Mouse (Mus musculus) left cerebral cortex, adult 2 months (tissue): ENCODE measurements at regions not wholly inside any gene's neighbourhood (a gene's known extent, or its start where the extent isn't known, plus 50 kb on each side); places are given as distances from the start of the nearest gene placed in this dataset.

Experiments used
- DNase-seq, 2 experiments: peaks; one replicate each; pipeline ENCODE4 v3.0.0; 2021 to 2022; ENCODE audit warnings: low spot score in 2 of 2, mixed read lengths in 1 of 2; ENCODE audit errors: extremely low spot score in 1 of 2
- H3K27ac ChIP-seq: fragments of 200-600 bp; 2 replicates; pipeline ENCODE4 v1.8.1; 2022
- H3K4me3 ChIP-seq: fragments of 200-600 bp; 2 replicates; pipeline ENCODE4 v1.8.1; 2022
- CTCF ChIP-seq: fragments of 200-600 bp; IDR thresholded peaks from 2 replicates; pipeline ENCODE4 v1.8.1; 2022; ENCODE audit warnings: antibody characterized with exemption, mild to moderate bottlenecking, moderate library complexity
- intact Hi-C: fragments of 180-260 bp; cut with DNase I; formaldehyde crosslinking; loops from one replicate; pipeline ENCODE4 v1.15.1; 2025

- TF ChIP-seq CTCF: no peak
- no peak for DNase-seq
- no peak overlapping the region for H3K4me3 ChIP-seq
- intact Hi-C loops: no loop called here
- no peak overlapping the region for H3K27ac ChIP-seq
Observed at GRCm38 (mm10) chr14:89242159-89242558, 771.0 kb upstream of the Pcdh20 start.

GRCm38 (mm10) chr14:89236501-89236900 lies 765.3 kb upstream of the Pcdh20 start:
- Histone ChIP-seq H3K27ac (no peak overlapping the region), H3K4me3 (no peak overlapping the region)
- no peak for TF ChIP-seq CTCF
- intact Hi-C loops: no loop called here
- no peak for DNase-seq

DNA sequence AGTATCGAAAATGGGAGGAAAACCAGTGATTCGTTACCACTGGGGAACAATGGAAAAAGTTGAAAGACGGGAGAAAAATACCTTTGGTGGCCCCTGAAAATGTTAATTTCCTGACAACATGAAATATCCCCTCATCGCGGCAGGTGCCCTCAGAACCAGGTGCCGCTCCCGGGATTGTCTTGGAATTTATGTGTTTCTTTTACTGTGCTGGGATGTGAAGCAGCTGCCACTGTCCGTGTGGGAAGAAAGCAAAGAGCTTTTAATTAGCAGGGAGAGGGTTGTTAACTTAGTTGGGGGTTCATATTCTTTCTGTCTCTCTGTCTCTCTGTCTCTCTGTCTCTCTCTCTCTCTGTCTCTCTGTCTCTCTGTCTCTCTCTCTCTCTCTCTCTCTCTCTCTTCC lies 759.3 kb upstream of the Pcdh20 start:
- TF ChIP-seq CTCF: no peak
- H3K27ac ChIP-seq: no peak overlapping the region
- no peak overlapping the region for H3K4me3 ChIP-seq
- intact Hi-C loops: no loop called here
- no peak for DNase-seq

- no peak overlapping the region for H3K4me3 ChIP-seq
- intact Hi-C loops: no loop called here
- no peak for TF ChIP-seq CTCF
- no peak overlapping the region for H3K27ac ChIP-seq
- DNase-seq: no peak
Observed at GRCm38 (mm10) chr14:89217390-89217789, 746.2 kb upstream of the Pcdh20 start.

- DNase-seq: no peak
- intact Hi-C loops: loop anchor here (2.0 kb wide), 1 partner anchor 147 kb away; no protein-coding TSS in a partner anchor
- no peak overlapping the region for H3K4me3 ChIP-seq
- H3K27ac ChIP-seq: no peak overlapping the region
- peak; percentile 69 for TF ChIP-seq CTCF
Observed at GRCm38 (mm10) chr14:89181386-89181979, 710.3 kb upstream of the Pcdh20 start.

DNA sequence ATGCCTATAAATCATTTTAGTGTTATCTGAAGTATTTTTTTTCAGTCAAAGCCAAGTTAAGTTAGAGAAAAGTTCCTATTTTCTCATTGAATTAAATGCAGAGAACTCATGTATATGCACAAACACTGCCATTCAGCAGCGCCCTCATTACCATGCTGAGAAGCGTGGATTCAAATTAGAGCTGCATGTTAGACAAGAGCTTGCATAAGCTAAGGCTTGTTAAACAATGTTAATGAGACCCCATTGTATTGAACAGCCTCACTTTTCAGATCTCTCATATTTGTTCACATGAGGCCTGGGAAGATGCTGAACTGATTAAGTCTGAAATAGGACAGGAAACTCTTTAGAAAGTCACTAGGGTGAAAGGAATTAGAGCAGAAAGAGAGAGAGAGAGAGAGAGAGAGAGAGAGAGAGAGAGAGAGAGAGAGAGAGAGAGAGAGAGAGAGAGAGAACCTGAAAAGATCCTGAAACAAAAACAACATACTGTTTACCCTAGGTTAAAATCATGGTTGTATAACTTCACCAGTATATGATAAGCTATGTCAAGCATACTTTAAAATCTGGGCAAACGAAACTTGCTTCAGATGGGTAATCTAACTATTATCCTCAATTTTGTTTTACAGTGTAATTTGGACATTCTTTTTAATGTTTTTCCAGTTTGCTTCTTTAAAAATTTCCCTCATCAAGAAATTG lies 671.9 kb upstream of the Pcdh20 start:
- intact Hi-C loops: no loop called here
- no peak for DNase-seq
- no peak overlapping the region for H3K27ac ChIP-seq
- TF ChIP-seq CTCF: no peak
- no peak overlapping the region for H3K4me3 ChIP-seq

DNA sequence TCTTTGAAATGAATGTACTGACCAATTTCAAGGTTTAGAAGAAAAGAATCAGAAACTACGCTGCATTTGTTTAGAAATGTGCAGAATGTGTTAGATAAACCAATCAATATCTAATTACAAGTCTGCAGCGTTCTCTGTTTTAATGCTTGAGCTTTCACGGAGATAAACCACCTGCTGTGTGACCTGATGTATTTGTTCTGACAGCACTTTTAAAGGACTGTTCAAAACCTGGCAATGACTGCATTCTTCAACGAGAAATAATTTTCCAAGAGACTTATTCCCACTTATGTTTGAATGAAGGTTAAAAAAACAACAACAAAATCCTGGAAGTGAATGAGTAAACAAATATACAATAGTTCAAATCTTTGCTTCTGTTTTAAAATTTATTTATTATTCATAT lies 628.1 kb upstream of the Pcdh20 start:
- TF ChIP-seq CTCF: no peak
- H3K27ac ChIP-seq: no peak overlapping the region
- no peak for DNase-seq
- no peak overlapping the region for H3K4me3 ChIP-seq
- intact Hi-C loops: no loop called here

DNA sequence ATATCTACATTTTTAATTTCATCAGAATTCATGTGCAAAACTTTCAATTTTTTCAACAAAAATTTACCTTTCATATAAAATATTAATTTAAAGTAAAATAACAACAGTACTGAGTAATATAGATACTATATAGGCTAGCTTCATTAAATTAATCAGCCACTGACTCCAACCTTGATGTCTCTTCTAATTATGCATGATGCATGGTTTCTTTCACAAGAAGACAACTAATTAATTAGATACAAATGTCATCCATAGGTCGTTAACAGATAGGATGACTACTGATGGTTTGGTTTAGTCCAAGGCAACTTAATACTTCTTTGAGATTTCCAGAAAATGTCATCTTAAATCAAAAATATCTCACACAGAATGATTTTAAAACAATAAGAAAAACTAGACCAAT lies 618.5 kb upstream of the Pcdh20 start:
- no peak for DNase-seq
- intact Hi-C loops: no loop called here
- Histone ChIP-seq H3K4me3 (no peak overlapping the region), H3K27ac (no peak overlapping the region)
- TF ChIP-seq CTCF: no peak

- intact Hi-C loops: no loop called here
- TF ChIP-seq CTCF: no peak
- peak overlapping the region; percentile 16; the same call in 1 of the 2 replicates for H3K27ac ChIP-seq
- DNase-seq: no peak
- no peak overlapping the region for H3K4me3 ChIP-seq
Observed at GRCm38 (mm10) chr14:89076014-89076413, 604.8 kb upstream of the Pcdh20 start.

DNA sequence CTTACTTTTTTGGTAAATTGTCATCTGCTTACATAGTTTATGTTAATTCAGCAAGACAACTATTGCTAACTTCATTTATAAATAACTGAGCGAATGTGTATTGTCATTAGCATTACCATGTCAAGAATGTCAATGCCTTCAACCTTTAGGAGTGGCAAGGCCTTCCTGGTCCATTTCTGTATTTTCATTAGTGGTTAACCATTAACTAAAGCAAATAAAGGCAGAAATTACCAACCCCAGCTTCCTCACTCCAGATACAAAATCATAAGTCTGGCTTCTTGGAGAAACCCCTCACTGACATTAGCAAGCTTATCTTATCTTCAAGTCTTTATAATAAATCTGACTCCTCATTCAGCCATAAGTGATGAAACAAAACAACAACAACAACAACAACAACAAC lies 592.8 kb upstream of the Pcdh20 start:
- TF ChIP-seq CTCF: no peak
- intact Hi-C loops: no loop called here
- H3K4me3 ChIP-seq: no peak overlapping the region
- DNase-seq: no peak
- H3K27ac ChIP-seq: no peak overlapping the region

GRCm38 (mm10) chr14:89062583-89063436 lies 591.6 kb upstream of the Pcdh20 start:
- Histone ChIP-seq H3K27ac (no peak overlapping the region), H3K4me3 (no peak overlapping the region)
- DNase-seq: no peak
- intact Hi-C loops: no loop called here
- TF ChIP-seq CTCF: no peak

DNA sequence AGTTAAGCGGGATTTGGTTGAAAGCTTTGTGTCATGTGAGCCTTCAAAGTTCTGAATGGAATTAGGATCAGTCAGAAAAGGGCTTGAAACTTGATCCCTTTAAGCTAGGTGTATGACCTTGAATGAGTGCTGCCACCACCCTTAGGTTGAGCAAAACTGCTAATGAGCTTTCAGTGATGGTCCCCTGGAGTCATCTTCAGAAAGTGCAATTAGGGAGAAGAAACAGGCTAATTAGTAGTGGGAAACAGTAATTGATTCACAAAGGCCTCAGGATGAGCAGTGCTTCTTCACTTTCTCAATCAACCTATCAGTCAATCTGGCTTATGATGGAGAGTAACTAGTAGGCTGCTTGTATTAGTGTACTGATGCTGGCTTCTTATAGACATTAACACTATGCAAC lies 590.1 kb upstream of the Pcdh20 start:
- Histone ChIP-seq H3K27ac (no peak overlapping the region), H3K4me3 (no peak overlapping the region)
- no peak for TF ChIP-seq CTCF
- intact Hi-C loops: no loop called here
- DNase-seq: no peak
